Mouse (Mus musculus) hindbrain, embryonic 13.5 days (tissue): ENCODE measurements at regions not wholly inside any gene's neighbourhood (a gene's known extent, or its start where the extent isn't known, plus 50 kb on each side); places are given as distances from the start of the nearest gene placed in this dataset.
A peak's percentile ranks its signal among the peaks of the same experiment; 100 is the strongest.

Experiments
- ATAC-seq: fragments of 200-750 bp; cut with Nextera tagmentation; 2 replicates; pipeline ENCODE4 v1.8.0; 2017; ENCODE audit warnings: moderate TSS enrichment; ENCODE audit not compliant: low FRiP score
- H3K27ac ChIP-seq: fragments of 300-500 bp; sonication (generic); 2 replicates; pipeline ENCODE4 v1.5.1; 2015; ENCODE audit warnings: inconsistent platforms, mild to moderate bottlenecking, moderate library complexity
- H3K27me3 ChIP-seq: fragments of 300-500 bp; sonication (generic); 2 replicates; pipeline ENCODE4 v1.6.1; 2015; ENCODE audit warnings: mild to moderate bottlenecking, inconsistent platforms
- H3K36me3 ChIP-seq: fragments of 300-500 bp; sonication (generic); 2 replicates; pipeline ENCODE4 v1.6.1; 2015; ENCODE audit warnings: mild to moderate bottlenecking, inconsistent platforms
- H3K4me1 ChIP-seq: fragments of 300-500 bp; sonication (generic); replicated peaks from 2 replicates; pipeline ENCODE4 v1.6.1; 2015; ENCODE audit warnings: inconsistent platforms
- H3K4me2 ChIP-seq: fragments of 300-500 bp; sonication (generic); 2 replicates; pipeline ENCODE4 v1.6.1; 2015; ENCODE audit warnings: inconsistent platforms, mild to moderate bottlenecking, moderate library complexity
- H3K4me3 ChIP-seq: fragments of 300-500 bp; sonication (generic); 2 replicates; pipeline ENCODE4 v1.5.1; 2015; ENCODE audit warnings: mild to moderate bottlenecking, inconsistent platforms
- H3K9ac ChIP-seq: fragments of 300-500 bp; sonication (generic); 2 replicates; pipeline ENCODE4 v1.6.1; 2015; ENCODE audit warnings: mild to moderate bottlenecking, inconsistent platforms
- H3K9me3 ChIP-seq: fragments of 300-500 bp; sonication (generic); 2 replicates; pipeline ENCODE4 v1.6.1; 2016; ENCODE audit warnings: inconsistent platforms
- WGBS: fragments of 180-500 bp; shearing (Covaris S2); methylation state at CpG from one replicate; pipeline ENCODE4 v1.1.7; 2015; 5-methylcytosine and 5-hydroxymethylcytosine counted together

DNA sequence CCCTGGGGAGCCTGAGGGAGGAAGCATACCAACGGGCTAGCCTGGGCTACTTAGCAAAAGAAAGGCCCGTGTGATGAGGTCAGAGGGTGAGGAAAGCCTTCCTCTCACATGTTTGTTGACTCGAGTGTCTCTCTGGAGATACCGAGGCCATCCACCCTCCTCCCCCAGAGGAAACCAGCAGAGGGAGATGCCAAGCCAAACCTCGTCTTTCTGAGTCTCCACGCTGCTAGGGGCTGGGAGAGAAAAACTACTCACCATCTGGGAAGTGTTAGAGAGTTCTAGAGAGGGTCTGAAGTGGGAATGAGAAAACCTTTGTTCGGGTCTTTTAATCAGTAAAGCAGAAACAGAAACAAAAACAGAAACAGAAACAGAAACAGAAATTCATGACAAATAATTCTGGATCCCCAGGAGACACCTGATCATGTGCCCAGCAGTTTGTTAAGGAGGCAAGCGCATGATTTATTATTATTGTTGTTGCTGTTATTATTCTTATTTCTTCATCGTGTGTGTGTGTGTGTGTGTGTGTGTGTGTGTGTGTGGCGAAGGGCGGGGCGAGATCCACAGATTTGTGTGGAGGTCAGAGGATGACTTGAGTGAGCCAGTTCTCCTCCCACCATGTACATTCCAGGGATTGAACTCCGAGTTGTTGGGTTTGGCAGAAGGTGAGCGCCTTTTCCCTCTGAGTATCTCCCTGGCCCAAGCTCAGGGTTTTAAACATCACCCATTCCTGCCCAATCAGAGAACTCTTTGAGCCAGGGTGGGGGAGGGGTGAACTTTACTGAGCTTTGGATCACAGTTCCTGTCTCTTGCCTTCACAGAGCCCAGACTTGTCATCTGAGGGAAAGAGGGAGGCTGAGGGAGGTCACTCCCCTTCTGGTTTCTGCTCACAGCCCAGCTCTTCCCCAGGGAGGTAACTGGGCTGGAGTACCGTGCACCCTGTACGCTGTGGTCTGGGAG lies 104.2 kb downstream of the Zfp36l2 start:
- Histone ChIP-seq H3K4me1 (peaks cover 36% of the 10 kb centered on the region), H3K4me2 (no peak overlapping the region), H3K27me3 (no peaks in the 10 kb centered on the region), H3K4me3 (no peak overlapping the region), H3K27ac (no peak overlapping the region), H3K9ac (no peak overlapping the region), H3K9me3 (no peaks in the 10 kb centered on the region), H3K36me3 (no peaks in the 10 kb centered on the region)
- ATAC-seq: no peak
- WGBS: 75% methylated on average over 16 of the region's 16 CpGs

DNA sequence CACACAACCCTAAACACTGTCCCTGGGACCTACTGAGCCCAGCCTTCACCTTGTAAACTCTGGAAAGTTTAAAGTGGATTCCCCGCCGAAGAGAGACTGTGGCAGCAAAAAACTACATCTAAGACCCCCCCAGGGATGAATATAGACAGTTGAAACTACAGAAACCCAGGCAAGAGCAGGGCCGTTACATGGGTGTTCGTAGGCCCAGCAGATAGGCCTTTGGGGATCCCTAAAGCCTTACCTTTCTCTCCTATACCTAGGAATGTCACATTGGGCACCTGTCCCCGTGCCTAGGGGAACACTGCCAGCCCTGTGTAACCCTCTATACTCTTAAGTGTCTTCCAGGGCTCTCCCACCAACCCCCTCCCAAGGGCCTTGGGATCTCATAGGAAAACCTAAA lies 105.2 kb downstream of the Zfp36l2 start:
- no peaks in the 10 kb centered on the region for H3K36me3 ChIP-seq
- no peaks in the 10 kb centered on the region for H3K27me3 ChIP-seq
- WGBS: 95% methylated on average over 5 of the region's 5 CpGs
- no peak for ATAC-seq
- peak overlapping the region; percentile 84 for H3K27ac ChIP-seq
- no peak overlapping the region for H3K9ac ChIP-seq
- no peaks in the 10 kb centered on the region for H3K9me3 ChIP-seq
- H3K4me2 ChIP-seq: no peak overlapping the region
- peaks cover 36% of the 10 kb centered on the region for H3K4me1 ChIP-seq
- no peak overlapping the region for H3K4me3 ChIP-seq

DNA sequence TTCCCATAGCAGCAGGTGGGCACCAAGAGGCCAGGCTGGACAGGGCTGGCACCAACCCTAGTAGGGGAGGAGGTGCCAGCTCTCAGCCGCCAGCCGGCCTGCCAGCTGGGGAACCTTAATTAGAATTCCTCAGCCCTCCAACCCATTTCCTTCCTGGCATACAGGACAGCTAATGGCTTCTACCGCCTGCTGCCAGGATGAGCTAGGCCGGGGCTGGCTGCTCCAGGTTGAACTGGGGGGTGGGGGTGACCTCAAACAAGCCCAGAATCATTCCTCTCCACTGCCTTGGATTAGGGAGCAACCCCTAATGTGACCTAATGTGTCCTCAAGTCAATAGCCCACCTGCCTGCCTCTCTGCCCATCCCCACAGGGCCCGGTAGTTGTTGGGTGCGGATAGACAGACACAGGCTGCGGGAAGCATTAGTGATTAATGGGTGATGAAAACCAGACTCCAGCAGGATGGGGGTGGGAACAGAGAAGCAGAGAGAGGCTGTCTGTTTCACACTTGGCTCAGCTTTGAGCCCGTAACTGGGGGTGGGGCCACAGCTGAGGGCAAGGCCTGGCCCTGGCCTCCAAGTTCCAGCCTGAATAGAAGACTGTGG lies 105.9 kb downstream of the Zfp36l2 start:
- WGBS: 27% methylated on average over 8 of the region's 8 CpGs

DNA sequence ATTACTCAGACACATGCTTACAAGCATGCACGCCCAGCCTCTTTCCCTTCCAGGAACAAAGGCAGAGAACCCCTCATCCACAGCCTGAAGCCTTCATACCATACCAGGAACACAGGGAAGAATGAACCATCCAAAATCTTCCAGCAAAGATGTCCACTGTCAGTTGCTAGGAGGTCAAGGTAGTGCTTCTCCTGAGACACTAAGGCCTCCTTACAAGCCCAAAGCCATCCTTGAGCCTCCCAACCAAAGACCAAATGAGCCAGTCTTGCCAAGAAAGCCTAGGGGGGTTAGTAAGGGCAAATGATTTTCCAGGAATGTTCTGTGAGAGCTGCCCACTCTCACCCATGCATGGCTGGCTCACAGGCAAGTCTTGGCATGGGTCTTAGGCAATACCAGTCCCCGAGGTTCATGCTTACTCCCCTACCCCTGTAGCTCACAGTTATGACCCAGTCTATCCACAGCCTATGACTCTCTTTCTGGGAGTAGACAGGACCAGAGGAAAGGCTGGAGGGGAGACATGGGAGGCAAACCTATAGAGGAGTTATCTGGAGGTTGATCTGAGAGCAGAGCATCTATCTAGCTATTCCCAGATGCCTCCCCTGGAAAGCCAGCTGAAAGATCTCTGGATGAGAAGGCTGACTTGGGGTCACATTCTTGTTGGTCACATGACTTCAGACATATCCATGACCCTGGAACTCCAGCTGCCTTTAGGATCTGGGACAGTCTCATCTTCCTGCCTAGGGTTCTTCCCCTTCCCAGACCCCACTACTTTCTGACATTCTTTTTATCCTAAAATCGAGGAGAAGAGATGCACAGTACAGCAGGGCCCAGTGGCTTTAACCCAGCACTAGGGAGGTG lies 112.4 kb downstream of the Zfp36l2 start:
- no peak for ATAC-seq
- Histone ChIP-seq H3K27ac (no peak overlapping the region), H3K4me1 (no peaks in the 10 kb centered on the region), H3K4me3 (no peak overlapping the region), H3K9ac (no peak overlapping the region), H3K27me3 (no peaks in the 10 kb centered on the region), H3K36me3 (no peaks in the 10 kb centered on the region), H3K9me3 (no peaks in the 10 kb centered on the region), H3K4me2 (no peak overlapping the region)
- 76% methylated on average over 3 of the region's 3 CpGs for WGBS

More for the DNA sequence above, 105.9 kb downstream of the Zfp36l2 start:
- no peak overlapping the region for H3K9ac ChIP-seq
- no peaks in the 10 kb centered on the region for H3K27me3 ChIP-seq
- H3K9me3 ChIP-seq: no peaks in the 10 kb centered on the region
- peaks cover 36% of the 10 kb centered on the region for H3K4me1 ChIP-seq
- no peak overlapping the region for H3K4me2 ChIP-seq
- peak; percentile 84 for ATAC-seq
- H3K36me3 ChIP-seq: no peaks in the 10 kb centered on the region
- H3K27ac ChIP-seq: peak overlapping the region; percentile 84
- no peak overlapping the region for H3K4me3 ChIP-seq

DNA sequence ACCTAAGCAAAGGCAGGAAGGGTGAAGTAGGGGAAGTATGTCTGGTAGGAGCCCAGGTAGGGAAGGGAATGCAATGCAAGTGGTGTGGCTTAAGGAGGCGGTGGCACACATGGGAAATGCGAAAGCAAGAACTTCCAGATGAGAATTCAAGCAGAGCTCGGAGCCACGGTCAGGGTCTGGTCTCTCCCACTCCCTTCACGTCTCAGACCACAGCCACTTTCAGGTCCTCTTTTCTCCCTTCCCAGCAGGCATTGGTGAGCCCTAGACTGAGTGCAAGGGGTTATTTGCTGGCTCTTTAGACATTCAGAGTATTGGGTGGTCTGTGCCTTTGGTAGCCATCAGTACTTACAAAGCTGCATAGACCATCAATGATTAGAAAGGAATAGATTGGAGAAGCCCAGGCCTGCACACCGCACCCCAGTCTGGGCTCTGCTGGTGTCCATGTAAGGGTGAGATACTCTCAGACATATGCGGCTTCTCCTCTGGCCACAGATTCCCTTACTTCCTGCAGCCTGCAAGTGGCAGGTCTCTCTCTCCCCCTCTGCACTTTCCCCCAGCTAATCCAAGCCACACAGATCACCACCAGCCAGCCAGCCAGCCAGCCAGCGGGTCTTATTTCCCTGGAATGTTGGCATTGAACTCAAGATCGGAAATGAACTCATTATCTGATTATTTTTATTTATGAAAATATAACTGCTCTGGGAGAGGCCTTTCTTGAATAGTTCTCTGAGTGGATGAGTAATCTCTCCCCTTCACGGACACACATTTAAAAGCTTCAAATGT lies 113.6 kb downstream of the Zfp36l2 start:
- H3K27ac ChIP-seq: no peak overlapping the region
- ATAC-seq: no peak
- H3K9me3 ChIP-seq: no peaks in the 10 kb centered on the region
- H3K36me3 ChIP-seq: no peaks in the 10 kb centered on the region
- no peaks in the 10 kb centered on the region for H3K27me3 ChIP-seq
- no peaks in the 10 kb centered on the region for H3K4me1 ChIP-seq
- H3K4me2 ChIP-seq: no peak overlapping the region
- WGBS: 84% methylated on average over 10 of the region's 10 CpGs
- H3K9ac ChIP-seq: no peak overlapping the region
- no peak overlapping the region for H3K4me3 ChIP-seq

DNA sequence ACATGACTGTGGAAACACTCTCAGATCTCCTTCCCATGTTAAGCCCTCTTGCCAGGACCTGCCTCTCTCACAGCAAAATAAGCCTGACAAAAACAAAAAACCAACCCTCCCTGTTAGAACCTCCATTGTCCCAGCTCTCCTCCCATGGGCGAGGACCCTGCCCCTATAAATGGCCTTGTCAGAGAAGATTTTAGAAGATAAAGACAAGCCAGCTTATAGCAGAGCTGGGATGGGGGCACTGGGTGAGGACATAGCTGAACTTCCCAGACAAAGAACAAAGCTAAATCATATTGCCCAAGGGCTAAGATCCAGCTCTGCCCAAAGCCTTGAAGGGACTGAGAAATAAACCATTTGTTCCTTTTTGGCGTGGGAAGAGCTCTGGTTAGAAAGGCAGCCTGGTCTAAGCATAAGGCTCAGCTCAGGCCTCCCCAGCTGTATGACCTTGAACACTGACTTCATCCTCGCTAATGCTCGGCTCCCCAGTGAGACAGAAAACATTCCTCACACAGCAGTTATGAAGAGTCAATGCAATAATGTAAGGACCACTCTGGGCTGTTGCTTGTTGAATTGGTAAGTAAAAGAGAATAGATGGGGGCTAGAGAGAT lies 115.2 kb downstream of the Zfp36l2 start:
- H3K36me3 ChIP-seq: no peaks in the 10 kb centered on the region
- WGBS: 59% methylated on average over 4 of the region's 4 CpGs
- no peak for ATAC-seq

DNA sequence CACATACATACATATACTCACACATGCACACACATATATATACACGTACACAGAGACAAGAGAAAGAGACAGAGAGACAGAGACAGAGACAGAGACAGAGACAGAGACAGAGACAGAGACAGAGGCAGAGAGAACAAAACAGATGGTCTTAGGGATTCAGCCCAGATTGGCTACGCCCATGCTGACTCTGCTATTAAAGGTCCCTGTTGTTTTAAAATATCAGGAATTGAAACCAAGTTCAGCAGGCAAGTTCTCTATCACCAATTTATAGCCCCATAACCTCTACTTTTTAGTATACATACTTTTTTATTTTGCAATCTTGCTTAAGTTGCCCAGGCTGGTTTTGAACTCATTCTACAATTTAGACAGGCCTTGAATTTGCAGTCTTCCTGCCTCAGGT lies 115.9 kb downstream of the Zfp36l2 start:
- Histone ChIP-seq H3K4me2 (no peak overlapping the region), H3K36me3 (no peaks in the 10 kb centered on the region), H3K27ac (no peak overlapping the region), H3K4me1 (no peaks in the 10 kb centered on the region), H3K9ac (no peak overlapping the region), H3K27me3 (no peaks in the 10 kb centered on the region), H3K4me3 (no peak overlapping the region), H3K9me3 (no peaks in the 10 kb centered on the region)
- 88% methylated on average over 2 of the region's 2 CpGs for WGBS
- no peak for ATAC-seq

More for the DNA sequence above, 115.2 kb downstream of the Zfp36l2 start:
- no peak overlapping the region for H3K4me3 ChIP-seq
- H3K9ac ChIP-seq: no peak overlapping the region
- no peak overlapping the region for H3K27ac ChIP-seq
- no peaks in the 10 kb centered on the region for H3K27me3 ChIP-seq
- no peaks in the 10 kb centered on the region for H3K9me3 ChIP-seq
- H3K4me1 ChIP-seq: no peaks in the 10 kb centered on the region
- no peak overlapping the region for H3K4me2 ChIP-seq

DNA sequence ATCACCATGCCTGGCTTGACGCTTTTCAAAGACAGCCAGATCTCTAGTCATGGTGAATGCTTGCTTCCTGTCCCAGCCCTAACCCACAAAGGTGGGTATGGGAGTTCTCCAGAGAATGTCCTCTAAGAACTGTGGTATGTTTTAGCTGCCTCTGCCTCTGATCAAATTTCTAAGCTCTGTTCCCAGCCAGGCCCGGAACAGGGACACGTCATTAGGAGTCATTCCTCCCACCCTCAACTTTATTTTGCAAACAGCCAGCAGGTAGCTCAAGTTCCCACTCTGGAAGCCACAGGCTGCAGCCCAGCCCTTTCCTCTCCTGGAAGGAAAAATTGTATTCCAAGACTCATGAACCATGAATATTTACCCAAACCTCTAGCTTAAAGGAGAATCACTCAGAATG lies 117.2 kb downstream of the Zfp36l2 start:
- Histone ChIP-seq H3K4me1 (no peaks in the 10 kb centered on the region), H3K9ac (no peak overlapping the region), H3K27ac (no peak overlapping the region), H3K9me3 (no peaks in the 10 kb centered on the region), H3K4me3 (no peak overlapping the region), H3K36me3 (no peaks in the 10 kb centered on the region), H3K4me2 (no peak overlapping the region), H3K27me3 (no peaks in the 10 kb centered on the region)
- no peak for ATAC-seq
- WGBS: 84% methylated on average over 3 of the region's 3 CpGs

DNA sequence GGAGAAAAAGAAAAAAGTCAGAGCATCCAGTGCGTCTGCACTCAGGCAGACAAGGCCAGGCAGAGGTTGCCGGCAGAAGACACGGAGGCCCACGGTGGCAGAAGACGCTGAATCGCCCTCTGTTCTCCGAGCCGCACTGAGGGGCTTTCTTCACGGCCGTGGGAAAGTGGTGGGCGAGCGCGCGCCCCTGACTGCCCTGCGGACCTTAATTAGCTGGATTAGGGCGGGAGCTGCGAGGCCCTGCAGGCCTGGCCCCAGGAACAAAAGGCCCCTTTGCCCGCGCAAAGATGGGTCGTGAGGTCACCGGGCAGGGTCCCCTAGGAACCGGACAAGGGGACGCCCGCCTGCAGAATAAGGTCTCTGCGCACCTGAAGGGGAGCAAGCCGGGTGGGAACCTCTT lies 120.6 kb downstream of the Zfp36l2 start:
- ATAC-seq: no peak
- Histone ChIP-seq H3K27me3 (no peaks in the 10 kb centered on the region), H3K4me1 (0 out of 2 replicates have a peak, but pooled peaks cover 4% of the 10 kb centered on the region), H3K4me3 (no peak overlapping the region), H3K9me3 (no peaks in the 10 kb centered on the region), H3K9ac (no peak overlapping the region), H3K4me2 (no peak overlapping the region), H3K36me3 (no peaks in the 10 kb centered on the region), H3K27ac (no peak overlapping the region)
- WGBS: 36% methylated on average over 24 of the region's 26 CpGs

DNA sequence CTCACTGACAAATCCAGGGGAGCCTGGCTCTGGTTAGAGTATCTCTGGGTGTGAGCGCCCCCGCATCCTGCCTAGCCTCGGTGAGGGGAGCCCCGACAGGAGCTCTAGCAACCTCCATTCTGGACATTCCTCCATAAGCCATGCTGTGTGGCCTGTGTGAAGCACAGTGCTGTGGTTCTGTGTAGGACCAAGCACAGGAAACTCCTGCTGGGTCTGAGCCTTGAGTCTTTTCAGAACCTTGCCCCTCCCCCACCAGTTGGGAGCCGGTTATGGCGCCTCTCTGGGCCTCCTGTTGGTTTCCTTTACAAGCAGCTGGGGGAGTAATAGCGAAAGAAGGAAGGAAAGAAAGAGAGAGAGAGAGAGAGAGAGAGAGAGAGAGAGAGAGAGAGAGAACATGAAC lies 124.0 kb downstream of the Zfp36l2 start:
- 49% methylated on average over 7 of the region's 7 CpGs for WGBS
- Histone ChIP-seq H3K36me3 (no peaks in the 10 kb centered on the region), H3K4me1 (peaks cover 18% of the 10 kb centered on the region), H3K27ac (no peak overlapping the region), H3K9ac (no peak overlapping the region), H3K4me3 (no peak overlapping the region), H3K9me3 (no peaks in the 10 kb centered on the region), H3K27me3 (no peaks in the 10 kb centered on the region), H3K4me2 (no peak overlapping the region)
- no peak for ATAC-seq

DNA sequence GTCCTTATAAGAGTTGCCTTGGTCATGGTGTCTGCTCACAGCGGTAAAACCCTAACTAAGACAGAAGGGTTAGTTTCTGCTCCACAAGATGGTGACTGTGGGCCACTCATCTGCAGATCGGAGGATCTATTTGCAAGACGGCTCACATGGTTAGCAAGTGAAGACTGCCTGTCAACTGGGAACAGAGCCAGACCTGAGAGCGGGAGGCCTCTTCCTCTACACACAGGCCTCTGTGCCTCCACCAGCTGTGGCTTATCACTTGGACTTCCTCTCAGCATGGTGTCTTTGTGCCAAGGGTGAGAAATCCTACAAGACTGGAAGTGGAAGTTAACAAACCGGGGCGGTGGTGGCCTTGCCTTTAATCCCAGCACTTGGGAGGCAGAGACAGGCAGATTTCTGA lies 126.1 kb downstream of the Zfp36l2 start:
- Histone ChIP-seq H3K36me3 (no peaks in the 10 kb centered on the region), H3K9me3 (no peaks in the 10 kb centered on the region), H3K4me3 (no peak overlapping the region), H3K27ac (no peak overlapping the region), H3K27me3 (no peaks in the 10 kb centered on the region), H3K4me2 (no peak overlapping the region), H3K4me1 (peaks cover 30% of the 10 kb centered on the region), H3K9ac (no peak overlapping the region)
- no peak for ATAC-seq
- 81% methylated on average over 6 of the region's 6 CpGs for WGBS
